Mouse (Mus musculus): ENCODE data around the gene Tat.

Gene Tat

DNA sequence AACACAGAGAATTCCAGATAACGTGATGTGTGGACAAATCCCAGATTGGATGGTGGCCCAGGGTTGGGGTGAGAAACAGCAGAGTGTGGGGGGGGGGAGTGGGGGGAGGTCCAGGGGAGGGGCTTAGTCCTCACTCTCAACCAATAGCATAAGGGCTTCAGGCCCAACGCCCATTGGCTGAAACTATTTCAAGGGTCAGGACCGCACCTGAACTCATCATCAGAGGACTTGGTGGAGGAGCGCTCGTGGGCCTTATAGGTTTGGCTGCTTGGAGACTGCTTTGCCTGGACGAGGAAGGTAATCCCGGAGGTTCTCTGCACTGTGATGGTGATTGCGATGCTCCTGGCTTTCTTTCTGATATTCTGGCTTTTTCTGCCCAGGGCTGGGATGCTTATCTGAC, at the start of gene Tat:
Gene Tat, plus strand, starts transcription at position 214 of the 400 bp plus-strand sequence.
- DNase-seq: no peak

- DNase-seq: peak; percentile 2
Observed at GRCm38 (mm10) chr8:109941606-109942360, 48.5 kb upstream of the Tat start.

GRCm38 (mm10) chr8:109945153-109945632, 45.0 kb upstream of the Tat start:
- no peak for DNase-seq

DNA sequence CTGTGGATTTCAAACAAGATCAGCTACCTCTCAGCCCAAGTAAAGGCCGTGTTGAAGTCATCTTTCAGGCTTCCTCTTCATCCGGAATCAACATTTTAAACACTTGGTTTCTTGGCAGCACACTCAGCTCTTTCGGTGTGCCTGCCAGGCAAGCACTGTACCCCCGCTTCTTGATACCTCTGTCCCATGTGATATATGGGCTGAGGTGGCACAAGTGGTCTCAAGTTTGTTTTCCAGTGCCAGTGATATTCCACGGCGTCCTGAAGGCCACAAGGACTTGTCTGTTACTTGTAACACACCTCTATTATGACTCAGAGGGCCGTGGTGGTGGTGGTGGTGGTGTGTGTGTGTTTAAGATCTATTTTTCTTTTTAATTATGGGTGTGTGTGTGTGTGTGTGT, 44.5 kb upstream of the Tat start:
- DNase-seq: no peak

DNA sequence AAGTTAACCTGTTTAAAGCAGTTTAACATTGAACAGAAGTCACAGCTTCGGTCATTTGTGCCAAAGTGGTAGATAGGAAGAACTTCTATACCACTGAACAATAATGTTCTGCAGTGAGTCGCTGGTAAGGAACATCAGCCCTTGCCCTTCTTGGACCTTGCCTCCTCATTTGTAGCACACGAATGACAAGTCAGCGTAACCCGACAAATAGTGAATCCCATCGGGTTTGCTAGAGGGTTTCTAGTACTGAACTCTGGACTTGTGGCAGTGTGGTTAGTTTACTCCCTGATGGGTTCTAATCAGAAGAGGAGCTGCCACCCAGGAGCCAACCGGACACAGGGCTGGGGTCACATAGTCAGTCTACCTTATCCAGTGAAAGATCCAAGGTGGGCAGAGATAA, 44.0 kb upstream of the Tat start:
- no peak for DNase-seq

DNA sequence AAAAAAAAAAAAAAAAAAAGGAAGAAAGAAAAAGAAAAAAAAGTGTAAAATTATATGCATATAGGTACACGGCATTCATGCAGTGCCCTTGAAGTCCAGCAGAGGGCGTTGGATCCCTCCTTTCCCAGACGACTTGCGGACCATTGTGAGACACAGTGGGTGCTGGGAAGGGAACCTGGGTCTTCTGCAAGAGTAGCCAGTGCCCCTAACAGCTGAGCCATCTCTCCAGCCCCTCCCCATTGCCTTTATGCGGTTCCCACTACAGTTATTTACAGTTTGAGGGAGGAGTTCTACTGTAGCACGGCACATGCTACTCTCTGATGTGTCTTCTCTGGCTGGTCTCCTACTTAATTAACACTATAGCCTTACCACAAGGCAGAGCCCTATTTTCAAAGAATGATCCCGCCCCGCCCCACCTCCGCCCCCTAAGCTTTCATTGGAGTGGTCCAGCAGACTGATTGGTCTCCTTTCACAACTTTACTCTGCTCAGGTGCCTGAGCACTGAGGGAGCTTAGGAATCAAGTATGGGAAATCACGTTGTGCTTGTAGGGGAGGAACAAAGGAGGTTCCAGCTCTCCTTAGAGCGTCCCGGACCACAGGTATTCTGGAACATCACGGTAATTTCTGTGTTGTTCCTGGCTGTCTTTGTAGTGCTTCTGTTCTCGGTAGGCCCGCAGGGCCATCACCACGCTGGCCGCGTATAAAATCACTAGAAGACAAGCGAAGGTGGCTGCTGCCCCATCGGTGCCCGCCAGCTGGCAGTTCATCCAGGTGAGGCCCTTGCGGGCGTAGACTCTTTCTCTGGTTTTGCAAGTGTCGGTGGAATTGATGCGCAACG, 42.6 kb upstream of the Tat start:
- peak; percentile 52 for DNase-seq

GRCm38 (mm10) chr8:109948285-109948564, 42.0 kb upstream of the Tat start:
- DNase-seq: no peak

DNA sequence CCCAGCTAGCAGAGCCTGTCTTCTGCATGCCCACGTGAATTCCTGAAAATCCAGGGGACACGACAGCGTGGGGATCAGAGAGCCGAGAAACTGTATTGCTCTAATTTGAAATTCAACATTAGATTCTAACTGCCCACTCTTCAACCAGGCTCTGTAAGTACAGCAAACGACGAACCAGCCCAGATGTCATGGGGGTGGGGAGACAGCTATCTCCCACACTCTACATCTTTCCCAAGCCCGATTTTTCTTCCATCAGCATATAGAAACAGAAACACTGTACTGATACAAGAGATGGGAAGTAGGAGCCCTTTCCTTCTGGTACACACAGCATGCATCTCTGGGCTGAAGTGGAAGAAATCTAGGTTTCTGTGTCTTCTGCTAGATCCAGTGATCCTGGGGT, 38.1 kb upstream of the Tat start:
- no peak for DNase-seq

DNA sequence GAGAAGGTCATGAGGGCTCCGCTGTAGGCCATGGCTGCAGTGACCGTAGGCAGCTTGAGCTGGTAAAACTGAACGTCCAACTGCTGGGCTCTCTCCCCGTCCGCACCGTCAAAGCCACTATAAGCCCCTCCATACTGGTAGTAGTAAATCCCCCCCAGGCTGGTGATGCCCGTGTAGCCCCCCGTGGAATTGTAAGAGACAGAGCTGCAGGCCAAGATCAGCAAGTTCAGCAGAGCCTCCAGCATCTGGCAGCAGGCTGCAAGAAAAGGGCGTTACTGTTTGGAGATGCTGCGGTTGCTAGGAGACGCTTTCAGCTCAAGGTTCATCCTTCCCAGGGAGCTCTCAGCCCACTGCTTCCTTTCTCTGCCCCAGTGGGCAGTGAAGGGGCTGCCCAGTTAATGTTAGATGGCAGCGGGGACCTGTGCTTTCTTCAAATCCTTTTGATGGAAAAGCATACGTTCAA, 35.7 kb upstream of the Tat start:
- DNase-seq: no peak

DNA sequence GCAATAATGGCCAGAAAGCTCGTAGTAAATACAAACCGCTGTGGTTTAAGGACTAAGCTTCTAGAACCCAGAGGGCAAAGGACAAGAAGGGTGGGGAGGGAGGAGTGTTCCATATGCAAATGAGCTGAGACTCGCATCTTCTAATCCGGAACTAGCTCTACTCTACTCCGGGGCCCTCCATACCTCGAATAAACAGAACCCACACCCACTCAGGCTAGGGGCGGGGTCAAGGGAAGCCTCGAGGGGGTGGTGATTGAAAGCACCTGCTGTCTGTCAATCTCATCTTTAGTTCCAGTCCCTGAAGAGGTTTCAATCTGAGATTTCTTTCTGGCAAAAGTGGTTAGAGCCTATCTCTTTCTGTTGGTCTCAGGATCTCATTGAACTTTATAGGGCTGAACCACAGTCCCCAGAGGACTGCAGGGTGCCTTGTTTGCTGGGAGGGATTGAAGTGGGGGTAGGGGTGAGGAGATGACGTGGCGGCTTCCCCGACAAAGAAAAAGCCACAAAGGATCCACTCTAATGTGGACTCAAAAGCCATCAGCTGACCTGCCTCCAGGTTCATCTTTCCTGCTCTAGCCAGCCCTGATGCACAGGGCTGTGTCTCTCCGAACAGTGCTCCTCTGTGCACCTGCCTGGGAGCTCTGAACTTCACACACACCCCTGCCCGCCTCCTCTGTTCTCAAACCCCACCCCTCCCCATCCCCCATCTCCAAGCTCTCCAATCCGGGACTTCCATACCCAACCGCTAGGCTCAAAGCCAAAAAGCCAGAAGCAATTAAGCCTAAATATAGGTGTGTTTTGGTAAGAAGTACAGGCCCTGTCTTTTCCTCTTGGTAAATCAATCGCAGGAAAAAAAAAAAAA, 32.8 kb upstream of the Tat start:
- DNase-seq: peak; percentile 63

DNA sequence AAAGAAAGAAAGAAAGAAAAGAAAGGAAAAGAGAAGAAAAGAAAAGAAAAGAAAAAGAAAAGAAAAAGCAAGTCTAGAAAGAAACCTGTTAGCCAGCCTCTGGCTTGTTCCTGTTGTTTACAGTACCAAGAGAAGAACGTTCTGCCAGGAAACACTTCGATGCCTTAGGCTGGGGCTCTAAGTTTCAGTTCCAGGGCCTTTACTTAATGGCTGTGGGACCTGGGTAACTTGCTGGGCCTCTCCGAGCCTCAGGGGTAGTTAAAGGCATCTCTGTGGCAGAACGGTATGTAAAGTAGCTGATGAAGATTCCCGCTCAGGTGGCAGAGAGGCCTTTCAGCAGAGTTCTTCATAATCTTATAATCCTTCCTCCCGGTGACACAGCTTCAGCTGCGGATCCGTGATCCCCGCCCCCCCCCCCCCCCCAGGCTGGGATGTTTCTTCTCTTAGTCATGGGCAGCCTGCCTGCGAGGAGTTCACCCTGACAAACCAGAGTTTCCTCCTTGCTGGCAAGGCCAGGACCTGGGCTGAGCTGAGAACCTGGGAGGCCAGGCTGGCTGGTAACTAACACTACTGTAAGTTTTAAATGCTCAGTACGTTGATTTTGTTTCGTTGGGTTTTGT, 32.1 kb upstream of the Tat start:
- DNase-seq: no peak

DNA sequence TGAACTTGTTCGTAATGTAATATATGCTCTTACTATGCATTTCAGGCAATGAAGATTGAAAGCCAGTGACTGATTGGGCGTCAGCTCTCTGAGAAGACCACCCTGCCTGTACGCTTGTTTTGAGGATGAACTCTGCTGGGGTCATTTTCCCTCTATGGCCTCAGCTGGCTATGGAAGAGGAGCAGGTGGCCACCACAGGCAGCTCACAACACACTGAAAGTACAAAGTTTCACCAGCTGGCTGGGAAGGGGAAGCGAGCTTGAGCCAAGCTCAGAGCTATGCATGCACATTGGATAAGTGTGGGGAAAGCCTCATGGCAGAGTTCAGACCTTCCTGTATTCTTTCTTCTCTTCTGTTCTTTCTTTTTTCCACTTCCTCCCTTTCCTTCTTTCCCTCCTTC, 31.1 kb upstream of the Tat start:
- no peak for DNase-seq

DNA sequence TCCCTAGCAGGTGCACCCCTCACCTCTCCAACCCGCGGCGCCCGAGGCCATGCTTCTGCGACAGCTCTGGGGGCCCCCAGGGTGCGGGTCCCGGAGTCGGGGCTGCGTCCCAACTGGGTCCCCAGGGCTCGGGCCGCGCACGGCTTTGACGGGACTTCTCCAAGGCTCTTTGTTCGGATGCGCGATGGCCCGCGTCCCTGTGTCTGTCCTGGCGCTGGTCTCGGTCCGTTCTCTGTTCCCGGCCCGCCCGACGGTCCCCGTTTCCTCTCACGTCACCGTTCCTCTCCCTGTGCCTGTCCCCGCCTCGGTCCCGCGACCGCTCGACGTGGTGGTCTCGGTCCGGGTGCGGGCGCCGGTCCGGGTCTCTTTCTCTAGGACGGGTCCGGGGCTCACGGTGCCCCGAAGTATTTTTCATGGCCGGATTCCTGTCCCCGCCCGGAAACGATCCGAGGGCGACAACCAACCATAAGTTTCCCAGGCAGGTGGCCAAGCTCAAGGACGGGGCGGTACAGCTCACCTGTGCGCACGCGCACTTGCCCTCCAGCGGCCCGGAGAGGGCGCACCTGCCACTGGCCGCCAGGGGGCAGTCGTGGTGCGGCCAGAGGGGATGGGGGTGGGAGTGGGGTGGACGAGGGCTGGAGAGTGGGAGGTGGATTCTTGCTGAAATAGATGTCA, 28.4 kb upstream of the Tat start, which contains the start of gene Marveld3:
Gene Marveld3, minus strand, starts transcription at position 511 of the 675 bp plus-strand sequence.
- peak; percentile 69 for DNase-seq

GRCm38 (mm10) chr8:109962896-109963295, 27.3 kb upstream of the Tat start:
- DNase-seq: no peak

DNA sequence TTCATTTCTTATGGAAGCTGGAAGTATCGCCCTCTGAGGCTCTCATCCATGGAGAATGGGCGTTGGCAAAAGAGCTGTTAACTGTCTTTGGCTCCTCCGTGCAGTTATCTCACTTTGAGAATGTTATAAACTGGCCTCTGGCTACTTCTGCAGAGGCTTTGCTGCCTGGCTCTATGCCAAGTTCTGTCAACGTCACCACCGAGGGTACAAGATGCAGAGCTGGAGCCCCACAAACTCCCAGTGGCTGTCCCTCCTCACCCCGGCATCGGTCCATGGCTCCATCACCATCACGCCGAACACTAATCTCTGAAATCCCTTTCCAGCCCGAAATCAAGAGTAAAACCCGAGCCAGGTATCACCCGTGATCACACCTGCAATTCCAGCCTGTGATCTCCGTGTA, 26.8 kb upstream of the Tat start:
- no peak for DNase-seq

- DNase-seq: no peak
Observed at GRCm38 (mm10) chr8:109964106-109964505, 26.1 kb upstream of the Tat start.

DNA sequence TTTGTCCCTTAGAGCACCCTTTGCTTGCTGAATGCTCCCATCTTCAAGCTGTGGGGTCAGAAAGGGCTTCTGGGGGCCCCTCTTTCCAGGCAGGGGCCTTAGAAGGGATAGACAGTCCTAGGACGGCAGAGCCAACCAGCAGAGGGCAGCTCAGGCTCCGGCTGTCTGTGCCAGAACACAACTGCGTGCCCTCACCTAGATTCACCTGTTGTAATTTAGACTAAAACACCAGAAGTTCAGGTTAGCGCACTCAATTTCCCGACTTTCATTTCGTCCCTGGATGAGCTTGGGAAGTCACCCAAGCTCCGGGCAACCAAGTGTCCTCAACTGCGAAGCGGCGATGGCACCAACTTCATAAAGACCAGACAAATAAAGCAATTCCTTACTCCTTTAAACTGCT, 21.4 kb upstream of the Tat start:
- DNase-seq: no peak

DNA sequence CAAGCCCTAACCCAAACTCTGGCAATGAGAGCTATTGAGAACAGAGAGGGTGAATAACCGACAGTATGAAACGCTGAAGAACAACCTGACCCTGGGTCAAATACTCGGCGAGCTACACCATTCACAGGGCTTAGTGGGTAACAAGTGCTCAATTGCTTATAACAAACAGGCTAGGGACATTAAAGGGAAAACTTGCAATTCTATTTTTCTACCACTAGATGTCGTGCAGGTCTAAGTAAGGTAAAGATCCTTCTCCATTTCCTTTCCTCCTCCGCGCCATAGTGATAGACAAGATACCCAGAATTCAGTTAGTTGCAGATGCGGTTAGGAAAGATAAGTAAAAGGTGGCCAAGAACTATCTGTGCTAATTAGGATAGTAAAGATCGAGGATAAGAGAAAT, 19.9 kb upstream of the Tat start:
- no peak for DNase-seq

GRCm38 (mm10) chr8:109972901-109973300, 17.3 kb upstream of the Tat start:
- no peak for DNase-seq

- DNase-seq: no peak
Observed at GRCm38 (mm10) chr8:109979339-109979738, 10.9 kb upstream of the Tat start.

DNA sequence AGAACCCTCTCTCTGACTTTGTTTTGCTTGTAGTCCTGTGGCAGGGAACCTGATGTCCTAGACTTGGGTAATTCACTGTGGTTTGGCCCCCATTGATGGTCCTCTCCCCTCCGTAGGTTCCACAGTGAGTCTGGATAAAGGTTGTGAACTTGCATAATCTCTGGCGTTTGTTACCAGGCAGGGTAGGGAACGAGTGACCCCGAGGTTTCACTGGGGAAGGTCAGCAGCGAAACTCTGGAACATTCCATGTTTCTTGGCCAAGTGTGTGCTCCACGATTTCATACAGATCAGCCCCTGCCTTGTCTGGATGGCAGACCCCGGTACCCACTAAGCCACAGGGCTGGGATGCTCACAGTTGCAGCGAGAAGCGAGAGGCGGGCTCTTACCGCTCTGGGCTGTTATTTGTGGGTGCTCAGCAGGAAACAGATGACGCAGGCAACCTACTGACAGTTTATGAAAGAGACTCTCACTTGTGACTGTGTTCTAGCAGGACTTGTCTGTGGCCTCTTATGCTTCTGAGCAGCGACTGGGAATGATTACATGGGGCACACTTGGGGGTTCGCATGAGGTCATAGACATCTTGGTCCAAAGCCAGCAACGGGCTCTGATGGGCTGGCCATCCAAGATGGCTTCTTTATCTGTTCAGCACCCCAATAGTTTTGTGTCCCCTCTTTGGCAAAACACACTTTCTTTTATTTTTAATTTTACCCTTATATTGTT, 7.7 kb upstream of the Tat start:
- DNase-seq: peak; percentile 40

Measured in thymus, postnatal 4 days (tissue).